Mouse (Mus musculus): Measurements from ENCODE around the gene Crtap. TPM values are rescaled to one million over a fixed set of nuclear protein-coding genes. Genes with fewer than 3 reads are reported as not detected.

Gene Crtap
- polyA plus RNA-seq (2015; fragmentation: Nextera tagmentation; extraction: Ambion mirVana), result 118 and 125 TPM in 2 replicates

DNA sequence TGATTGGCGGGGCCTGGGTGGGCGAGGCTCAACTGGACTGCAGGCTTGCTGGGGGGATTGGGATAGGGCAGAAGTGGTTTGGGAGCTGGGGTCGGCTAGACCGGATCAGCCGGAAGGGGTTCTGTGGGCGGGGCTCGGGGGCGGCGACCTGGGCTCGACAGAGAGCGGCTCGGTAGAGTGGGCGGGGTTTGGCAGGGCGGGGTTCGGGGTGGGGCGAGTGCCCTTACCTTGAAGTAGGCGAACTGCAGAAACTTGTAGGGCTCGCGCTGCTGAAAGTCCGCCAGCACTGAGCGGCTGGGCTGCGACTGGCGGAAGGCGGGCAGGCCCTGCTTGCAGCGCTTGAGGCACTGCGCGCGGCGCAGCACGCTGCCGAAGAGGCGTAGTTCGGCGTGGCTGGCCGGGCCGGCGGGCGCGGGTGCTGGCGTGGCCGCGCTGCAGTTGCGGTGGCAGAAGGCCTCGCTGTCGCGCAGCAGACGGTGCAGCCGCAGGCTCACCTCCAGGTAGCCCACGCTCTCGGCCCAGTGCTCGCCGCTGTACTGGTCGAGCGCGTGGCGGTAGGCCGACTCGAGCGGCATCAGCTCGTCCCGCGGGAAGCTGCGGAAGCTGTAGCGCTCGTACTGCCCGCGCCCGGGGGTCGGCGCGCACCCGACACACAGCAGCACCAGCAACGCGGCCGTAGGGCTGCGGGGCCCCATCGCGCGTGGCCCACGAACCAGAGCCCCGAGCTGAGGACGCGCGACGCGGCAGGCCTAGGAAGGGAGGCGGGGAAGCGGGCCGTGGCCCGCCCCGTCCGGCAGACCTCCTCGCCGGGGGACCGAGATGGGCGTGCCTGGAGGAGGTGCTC is at the start of gene Crtap:
Crtap (minus strand) TSS at position 771 of the 844 bp plus-strand sequence.

DNA sequence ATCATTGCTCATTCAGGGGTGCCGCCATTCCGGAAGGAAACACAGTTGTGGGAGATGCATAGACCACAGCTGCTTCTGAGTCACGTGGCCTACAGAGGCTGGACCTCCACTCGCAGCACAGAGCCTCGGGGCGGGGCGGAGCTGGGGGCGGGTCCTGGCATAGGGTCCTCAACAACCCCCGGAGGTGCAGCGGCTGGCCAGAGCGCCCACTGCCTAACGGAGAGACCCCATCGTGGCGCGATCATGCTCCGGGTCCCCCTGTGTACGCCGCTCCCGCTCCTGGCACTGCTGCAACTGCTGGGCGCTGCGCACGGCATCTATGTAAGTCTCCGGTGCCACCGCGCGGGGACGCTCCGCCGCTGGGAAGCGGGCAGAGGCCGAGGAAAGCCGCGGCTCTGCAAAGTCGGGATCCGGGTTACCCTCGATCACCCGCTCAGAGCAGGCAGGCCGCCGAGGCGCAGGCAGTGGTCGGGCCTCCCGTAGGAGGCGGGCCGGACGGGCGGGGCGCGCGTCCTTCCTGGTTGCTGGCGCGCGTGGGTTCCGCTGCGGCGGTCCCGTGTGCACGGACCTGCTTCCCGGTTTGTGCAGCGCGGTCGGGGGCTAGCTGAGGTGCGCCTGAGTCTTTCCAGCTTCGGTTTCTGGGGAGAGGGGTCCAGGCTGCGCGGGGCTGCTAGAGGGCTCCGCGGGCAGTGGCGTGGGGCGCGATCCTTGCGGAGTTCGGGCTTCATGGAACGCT is 10.6 kb upstream of the Crtap start, which contains the start of the genes Glb1 and Tmppe:
Glb1 (plus strand) TSS at position 128 of the 736 bp plus-strand sequence.
Tmppe (plus strand) TSS at position 157 of the 736 bp plus-strand sequence.

DNA sequence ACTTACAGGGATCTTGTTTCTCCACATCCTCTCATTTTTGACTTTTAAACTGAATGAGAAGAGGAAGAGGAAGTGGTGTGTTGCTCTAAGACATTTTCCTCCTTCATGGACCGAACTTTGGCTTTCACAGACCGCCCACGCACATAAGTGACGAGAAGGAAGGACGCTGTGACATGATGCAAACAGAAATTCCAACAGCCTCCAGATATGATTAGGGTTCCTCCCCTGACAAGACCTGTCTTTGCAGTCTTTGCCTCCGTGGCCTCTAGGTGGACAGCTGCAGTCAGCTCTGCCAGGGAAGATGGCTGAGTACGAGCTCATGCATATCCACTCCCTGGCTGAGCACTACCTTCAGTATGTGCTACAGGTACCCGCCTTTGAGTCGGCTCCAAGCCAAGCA is 60.6 kb downstream of the Crtap start, which contains the start of gene Bcl2a1c:
Bcl2a1c (plus strand) TSS at position 281 of the 400 bp plus-strand sequence.

Other genes with a start within 250 kb of the Crtap start
- 0.70 TPM in 1 of 2 replicates, not detected in the other for gene Bcl2a1c, start 60.5 kb downstream of the Crtap start, polyA plus RNA-seq (2015; fragmentation: Nextera tagmentation; extraction: Ambion mirVana)
- gene Glb1, start 10.4 kb upstream of the Crtap start, polyA plus RNA-seq (2015; fragmentation: Nextera tagmentation; extraction: Ambion mirVana), result 21.1 and 22.3 TPM in 2 replicates
- 4.4 and 5.2 TPM in 2 replicates for gene Tmppe, start 10.4 kb upstream of the Crtap start, polyA plus RNA-seq (2015; fragmentation: Nextera tagmentation; extraction: Ambion mirVana)
- gene Ccr4, start 114.2 kb upstream of the Crtap start, polyA plus RNA-seq (2015; fragmentation: Nextera tagmentation; extraction: Ambion mirVana), result 0.71 and 1.3 TPM in 2 replicates
- not detected in 2 replicates for gene C130032M10Rik, start 125.0 kb upstream of the Crtap start, polyA plus RNA-seq (2015; fragmentation: Nextera tagmentation; extraction: Ambion mirVana)
- 0.23 and 0.28 TPM in 2 replicates for gene Trim71, start 173.7 kb upstream of the Crtap start, polyA plus RNA-seq (2015; fragmentation: Nextera tagmentation; extraction: Ambion mirVana)
- gene Cnot10, start 249.5 kb upstream of the Crtap start, polyA plus RNA-seq (2015; fragmentation: Nextera tagmentation; extraction: Ambion mirVana), result 22.7 and 25.6 TPM in 2 replicates

Data from urinary bladder, postnatal 0 days (tissue).